19 mouse cellular contexts compared by ENCODE assay signal in genomic region chr1:134823842-134824241, GRCm38 (mm10).
DNase-seq lines count a peak whose midpoint lies in the region; ATAC-seq and TF ChIP-seq lines count a peak whose summit lies in the region.
"Had no signal": no experiment of that assay in that cellular context is flagged by ENCODE, and none has a peak within 500 bp of the region (broad histone marks: within the 10 kb centered on the region; RNA-seq: fewer than 3 reads in every experiment).

No protein-coding gene starts in this region.

- H3K27me3 ChIP-seq in heart, embryonic 15.5 days = no peaks in the 10 kb centered on the region
- no peaks in the 10 kb centered on the region for H3K27me3 ChIP-seq in heart, postnatal 0 days (ENCODE audit: control insufficient read depth, insufficient read depth, low read length)
- no peaks in the 10 kb centered on the region for H3K27me3 ChIP-seq in small intestine, adult 2 months (ENCODE audit: control insufficient read depth, insufficient read depth, low read length)
- H3K27me3 ChIP-seq in cerebellum, adult 2 months (ENCODE audit: control insufficient read depth, insufficient read depth, low read length) = no peaks in the 10 kb centered on the region
- H3K27me3 ChIP-seq: CH12.LX; embryonic facial prominence, embryonic 12.5 days; megakaryocyte, embryonic 14.5 days had no signal

- H3K9ac ChIP-seq in heart, embryonic 15.5 days = no peak overlapping the region
- H3K9ac ChIP-seq in heart, postnatal 0 days (replicated peaks; ENCODE audit: low read depth, low read length) = no peak overlapping the region
- H3K9ac ChIP-seq: embryonic facial prominence, embryonic 12.5 days had no signal

- no peak for TF ChIP-seq EP300 in heart, postnatal 0 days (IDR thresholded peaks at IDR 0.05; ENCODE audit: low read depth)

- TF ChIP-seq POLR2A in small intestine, adult 2 months (IDR thresholded peaks at IDR 0.05; ENCODE audit: low read depth, low read length) = no peak
- TF ChIP-seq POLR2A in cerebellum, adult 2 months (IDR thresholded peaks at IDR 0.05; ENCODE audit: borderline replicate concordance, insufficient read depth, low read length) = no peak

- 40% methylated on average over 7 of the region's 7 CpGs for WGBS in heart, embryonic 15.5 days
- 48% methylated on average over 7 of the region's 7 CpGs for WGBS in heart, postnatal 0 days
- 51% methylated on average over 7 of the region's 7 CpGs for WGBS in small intestine, adult 2 months
- WGBS in cerebellum, adult 2 months = 87% methylated on average over 7 of the region's 7 CpGs

- peak overlapping the region; percentile 51; the same call in 1 of the 2 replicates for H3K27ac ChIP-seq in heart, embryonic 15.5 days
- H3K27ac ChIP-seq in heart, postnatal 0 days (ENCODE audit: low read depth) = peak overlapping the region; percentile 36
- H3K27ac ChIP-seq in small intestine, adult 2 months (ENCODE audit: insufficient read depth, low read depth, low read length) = peak overlapping the region; percentile 70
- H3K27ac ChIP-seq in cerebellum, adult 2 months (ENCODE audit: insufficient read depth, low read length) = no peak overlapping the region
- no peak overlapping the region for H3K27ac ChIP-seq in layer of hippocampus, adult 2 months

- H3K9me3 ChIP-seq in heart, embryonic 15.5 days (replicated peaks) = no peaks in the 10 kb centered on the region
- H3K9me3 ChIP-seq in heart, postnatal 0 days (replicated peaks; ENCODE audit: control insufficient read depth, low read length) = no peaks in the 10 kb centered on the region
- H3K9me3 ChIP-seq: embryonic facial prominence, embryonic 12.5 days; hindbrain, embryonic 10.5 days; megakaryocyte, embryonic 14.5 days had no signal

- no peak overlapping the region for H3K4me2 ChIP-seq in heart, embryonic 15.5 days
- H3K4me2 ChIP-seq in heart, postnatal 0 days (ENCODE audit: low read depth, low read length) = no peak overlapping the region
- H3K4me2 ChIP-seq: embryonic facial prominence, embryonic 12.5 days; liver, embryonic 11.5 days had no signal

- TF ChIP-seq CTCF in heart, postnatal 0 days (IDR thresholded peaks at IDR 0.05; ENCODE audit: low read depth) = no peak
- TF ChIP-seq CTCF in small intestine, adult 2 months (IDR thresholded peaks at IDR 0.05; ENCODE audit: extremely low read depth, insufficient read length, insufficient replicate concordance, low read depth, low read length) = no peak
- no peak for TF ChIP-seq CTCF in cerebellum, adult 2 months (IDR thresholded peaks at IDR 0.05; ENCODE audit: borderline replicate concordance, insufficient read depth, low read depth, low read length)
- TF ChIP-seq CTCF in layer of hippocampus, adult 2 months (conservative IDR thresholded peaks at IDR 0.05) = no peak

- peaks cover 16% of the 10 kb centered on the region for H3K36me3 ChIP-seq in heart, embryonic 15.5 days
- peaks cover 10% of the 10 kb centered on the region; the same call in 1 of the 2 replicates for H3K36me3 ChIP-seq in heart, postnatal 0 days (replicated peaks; ENCODE audit: control insufficient read depth, insufficient read depth, low read length)
- peaks cover 4% of the 10 kb centered on the region; the same call in 1 of the 2 replicates for H3K36me3 ChIP-seq in small intestine, adult 2 months (ENCODE audit: control insufficient read depth, insufficient read depth, low read length)
- H3K36me3 ChIP-seq: embryonic facial prominence, embryonic 12.5 days; hindbrain, embryonic 10.5 days had no signal

- peaks cover 28% of the 10 kb centered on the region for H3K4me1 ChIP-seq in heart, embryonic 15.5 days (replicated peaks)
- peaks cover 15% of the 10 kb centered on the region for H3K4me1 ChIP-seq in heart, postnatal 0 days (ENCODE audit: control insufficient read depth, insufficient read depth)
- H3K4me1 ChIP-seq in small intestine, adult 2 months (ENCODE audit: control insufficient read depth, insufficient read depth, insufficient read length, low read length) = no peaks in the 10 kb centered on the region
- H3K4me1 ChIP-seq in cerebellum, adult 2 months (ENCODE audit: control insufficient read depth, insufficient read depth, low read length) = peaks cover 3% of the 10 kb centered on the region; the same call in 1 of the 2 replicates
- H3K4me1 ChIP-seq: megakaryocyte, embryonic 14.5 days had no signal

- peak; percentile 24 for DNase-seq in embryo, embryonic 10 days (ENCODE audit: low spot score)
- DNase-seq in embryo, embryonic 9.5 days (ENCODE audit: extremely low spot score) = no peak
- DNase-seq in heart, adult 9 months (ENCODE audit: low spot score in 2 of 2) = no peak
- no peak for DNase-seq in heart, postnatal 0 days (ENCODE audit: low spot score)
- no peak for DNase-seq in cerebellum, adult 2 months
- no peak for DNase-seq in layer of hippocampus, adult 2 months (ENCODE audit: low spot score in 2 of 2)
- DNase-seq: cerebellum, adult 9-11 months; kidney, postnatal 14 days; layer of hippocampus, adult 9-11 months; thymus, postnatal 4 days had no signal

- no peak overlapping the region for H3K4me3 ChIP-seq in heart, embryonic 15.5 days
- H3K4me3 ChIP-seq in heart, postnatal 0 days (ENCODE audit: low read depth, low read length) = no peak overlapping the region
- no peak overlapping the region for H3K4me3 ChIP-seq in small intestine, adult 2 months (ENCODE audit: low read depth, low read length)
- H3K4me3 ChIP-seq in cerebellum, adult 2 months (replicated peaks; ENCODE audit: insufficient read depth, low read depth, low read length) = no peak overlapping the region
- no peak overlapping the region for H3K4me3 ChIP-seq in layer of hippocampus, adult 2 months
- H3K4me3 ChIP-seq: embryonic facial prominence, embryonic 12.5 days; hindbrain, embryonic 10.5 days; megakaryocyte, embryonic 14.5 days had no signal

- ATAC-seq in heart, embryonic 15.5 days (replicated peaks; ENCODE audit: insufficient number of reproducible peaks, insufficient read depth, low FRiP score, low read depth) = no peak
- ATAC-seq in heart, postnatal 0 days (ENCODE audit: insufficient read depth, low read depth) = peak; percentile 24; the same call in 1 of the 2 replicates
- ATAC-seq: inflammation-experienced regulatory T-cells, adult 6 months; midbrain, embryonic 16.5 days had no signal

Comparison
In these comparisons a context has a peak if more than half of its experiments do, and no peak if none do; other contexts are left out.
1. H3K27ac ChIP-seq: peak in heart, embryonic 15.5 days (single experiment), heart, postnatal 0 days (single experiment) and small intestine, adult 2 months (single experiment); none in cerebellum, adult 2 months (single experiment) and layer of hippocampus, adult 2 months (single experiment).